Mouse (Mus musculus) MEL (cell line): Measurements from ENCODE around the gene Grhl1. TPM values are rescaled to one million over a fixed set of nuclear protein-coding genes. Genes with fewer than 3 reads are reported as not detected.

ENCODE experiments used
- DNase-seq: peaks from one replicate; pipeline ENCODE4 v3.0.0; 2011; ENCODE audit warnings: low read depth, low spot score
- H3K27ac ChIP-seq: 2 replicates; pipeline ENCODE4 v1.5.1; 2012; ENCODE audit warnings: low read depth, mild to moderate bottlenecking, control low read depth, low read length, moderate library complexity; ENCODE audit not compliant: control insufficient read depth
- H3K27me3 ChIP-seq, 2 experiments: fragments of 150-350 bp in 1 of 2; sonication (generic) in 1 of 2; 2 replicates each; pipeline ENCODE4 v1.6.1; 2012; ENCODE audit warnings: low read length in 2 of 2, mild to moderate bottlenecking in 2 of 2, improper control_type of control experiment in 1 of 2, moderate library complexity in 1 of 2; ENCODE audit not compliant: insufficient read depth in 2 of 2, control insufficient read depth in 1 of 2
- H3K36me3 ChIP-seq, 2 experiments: 2 replicates each; pipeline ENCODE4 v1.6.1; 2012 to 2014; ENCODE audit warnings: low read length in 2 of 2, improper control_type of control experiment in 1 of 2, inconsistent platforms in 1 of 2, mild to moderate bottlenecking in 1 of 2; ENCODE audit not compliant: insufficient read depth in 2 of 2, control insufficient read depth in 1 of 2
- H3K4me1 ChIP-seq, 2 experiments: fragments of 150-350 bp in 1 of 2; sonication (generic) in 1 of 2; 2 replicates each; pipeline ENCODE4 v1.6.1; 2012; ENCODE audit warnings: low read length in 2 of 2, improper control_type of control experiment in 1 of 2, mild to moderate bottlenecking in 1 of 2; ENCODE audit not compliant: insufficient read depth in 2 of 2, control insufficient read depth in 1 of 2
- H3K4me3 ChIP-seq, 2 experiments: fragments of 150-350 bp in 1 of 2; sonication (generic) in 1 of 2; 2 replicates each; pipeline ENCODE4 v1.5.1; 2012; ENCODE audit warnings: low read depth in 2 of 2, low read length in 2 of 2, mild to moderate bottlenecking in 2 of 2, moderate library complexity in 2 of 2, control low read depth in 1 of 2, improper control_type of control experiment in 1 of 2; ENCODE audit not compliant: control insufficient read depth in 1 of 2, insufficient read depth in 1 of 2
- H3K79me2 ChIP-seq: 2 replicates; pipeline ENCODE4 v1.6.1; 2012; ENCODE audit warnings: mild to moderate bottlenecking, low read length, moderate library complexity; ENCODE audit not compliant: control insufficient read depth, poor library complexity, insufficient read depth
- H3K9ac ChIP-seq: 2 replicates; pipeline ENCODE4 v1.6.1; 2012; ENCODE audit warnings: low read depth, mild to moderate bottlenecking, control low read depth, low read length, moderate library complexity; ENCODE audit not compliant: control insufficient read depth, poor library complexity, severe bottlenecking
- H3K9me3 ChIP-seq: fragments of 150-350 bp; sonication (generic); replicated peaks from 2 replicates; pipeline ENCODE4 v1.6.1; 2012; ENCODE audit warnings: mild to moderate bottlenecking, low read length, improper control_type of control experiment, moderate library complexity; ENCODE audit not compliant: insufficient read depth
- CHD1 ChIP-seq: IDR thresholded peaks from 2 replicates; pipeline ENCODE4 v1.6.1; 2012; ENCODE audit warnings: low read depth, mild to moderate bottlenecking, inconsistent platforms, low read length, improper control_type of control experiment
- CHD2 ChIP-seq: IDR thresholded peaks from 2 replicates; pipeline ENCODE4 v1.6.1; 2011; ENCODE audit warnings: low read length, improper control_type of control experiment
- CTCF ChIP-seq, 3 experiments: IDR thresholded peaks in 2 of 3; conservative IDR thresholded peaks in 1 of 3; 2 replicates each; pipeline ENCODE4 v1.5.1; 2011 to 2012; ENCODE audit warnings: low read length in 3 of 3, low read depth in 2 of 3, mild to moderate bottlenecking in 2 of 3, improper control_type of control experiment in 1 of 3, inconsistent platforms in 1 of 3, mixed read lengths in 1 of 3, moderate library complexity in 1 of 3; ENCODE audit not compliant: control insufficient read depth in 1 of 3, insufficient read depth in 1 of 3, poor library complexity in 1 of 3, severe bottlenecking in 1 of 3
- EP300 ChIP-seq, 2 experiments: IDR thresholded peaks; 2 replicates each; pipeline ENCODE4 v1.6.1; 2011; ENCODE audit warnings: improper control_type of control experiment in 2 of 2, low read length in 2 of 2, low read depth in 1 of 2, mild to moderate bottlenecking in 1 of 2
- HCFC1 ChIP-seq: IDR thresholded peaks from 2 replicates; pipeline ENCODE4 v1.6.1; 2012; ENCODE audit warnings: low read depth, mild to moderate bottlenecking, inconsistent platforms, low read length, improper control_type of control experiment, moderate library complexity
- KAT2A ChIP-seq: conservative IDR thresholded peaks from 2 replicates; pipeline ENCODE4 v1.6.1; 2012; ENCODE audit warnings: low read depth, low read length, improper control_type of control experiment, inconsistent platforms
- MAFK ChIP-seq: IDR thresholded peaks from 2 replicates; pipeline ENCODE4 v1.6.1; 2011; ENCODE audit warnings: low read depth, mild to moderate bottlenecking, low read length, improper control_type of control experiment, borderline replicate concordance
- MAX ChIP-seq: IDR thresholded peaks from 2 replicates; pipeline ENCODE4 v1.6.1; 2011; ENCODE audit warnings: low read length, improper control_type of control experiment
- MEF2A ChIP-seq: IDR thresholded peaks from 2 replicates; pipeline ENCODE4 v1.6.1; 2014; ENCODE audit warnings: low read depth, mild to moderate bottlenecking, inconsistent platforms, low read length, improper control_type of control experiment; ENCODE audit not compliant: poor library complexity, insufficient replicate concordance, severe bottlenecking; ENCODE audit errors: extremely low read depth
- NELFE ChIP-seq: IDR thresholded peaks from 2 replicates; pipeline ENCODE4 v1.6.1; 2011; ENCODE audit warnings: low read depth, low read length, improper control_type of control experiment
- POLR2A ChIP-seq, 2 experiments: IDR thresholded peaks; 2 replicates each; pipeline ENCODE4 v1.6.1; 2011 to 2012; ENCODE audit warnings: low read length in 2 of 2, mild to moderate bottlenecking in 2 of 2, control low read depth in 1 of 2, improper control_type of control experiment in 1 of 2, low read depth in 1 of 2, moderate library complexity in 1 of 2; ENCODE audit not compliant: control insufficient read depth in 1 of 2, insufficient read depth in 1 of 2, poor library complexity in 1 of 2
- POLR2AphosphoS2 ChIP-seq: IDR thresholded peaks from 2 replicates; pipeline ENCODE4 v1.6.1; 2011; ENCODE audit warnings: low read length, improper control_type of control experiment
- RAD21 ChIP-seq: IDR thresholded peaks from 2 replicates; pipeline ENCODE4 v1.6.1; 2011; ENCODE audit warnings: mild to moderate bottlenecking, low read depth, low read length, improper control_type of control experiment
- SIN3A ChIP-seq: IDR thresholded peaks from 2 replicates; pipeline ENCODE4 v1.6.1; 2012; ENCODE audit warnings: low read length, improper control_type of control experiment, inconsistent platforms
- SMC3 ChIP-seq: IDR thresholded peaks from 2 replicates; pipeline ENCODE4 v1.6.1; 2011; ENCODE audit warnings: low read depth, low read length, improper control_type of control experiment
- TAL1 ChIP-seq: IDR thresholded peaks from 2 replicates; pipeline ENCODE4 v1.6.1; 2012; ENCODE audit warnings: mild to moderate bottlenecking, inconsistent platforms, low read length, moderate library complexity, mixed read lengths
- TBP ChIP-seq: IDR thresholded peaks from 2 replicates; pipeline ENCODE4 v1.8.0; 2011; ENCODE audit warnings: low read depth, low read length, improper control_type of control experiment
- USF1 ChIP-seq: IDR thresholded peaks from 2 replicates; pipeline ENCODE4 v1.6.1; 2014; ENCODE audit warnings: low read depth, mild to moderate bottlenecking, inconsistent platforms, low read length, improper control_type of control experiment, moderate library complexity
- USF2 ChIP-seq, 2 experiments: IDR thresholded peaks; 2 replicates each; pipeline ENCODE4 v1.6.1; 2011 to 2012; ENCODE audit warnings: improper control_type of control experiment in 2 of 2, low read length in 2 of 2, borderline replicate concordance in 1 of 2, inconsistent platforms in 1 of 2, low read depth in 1 of 2, mild to moderate bottlenecking in 1 of 2; ENCODE audit not compliant: insufficient read depth in 1 of 2
- ZC3H11A ChIP-seq: IDR thresholded peaks from 2 replicates; pipeline ENCODE4 v1.6.1; 2012; ENCODE audit warnings: low read depth, mild to moderate bottlenecking, inconsistent platforms, low read length, improper control_type of control experiment
- ZKSCAN1 ChIP-seq: IDR thresholded peaks from 2 replicates; pipeline ENCODE4 v1.6.1; 2012; ENCODE audit warnings: low read depth, mild to moderate bottlenecking, inconsistent platforms, low read length, improper control_type of control experiment, moderate library complexity
- ZMIZ1 ChIP-seq: IDR thresholded peaks from 2 replicates; pipeline ENCODE4 v1.6.1; 2012; ENCODE audit warnings: low read depth, mild to moderate bottlenecking, inconsistent platforms, low read length, improper control_type of control experiment, moderate library complexity
- polyA plus RNA-seq, 2 experiments: library from polyadenylated mRNA; stranded (reverse) in 1 of 2; unstranded in 1 of 2; fragments of >175 nt in 1 of 2; fragments of >200 nt in 1 of 2; gene quantifications; 2 replicates each; pipeline versions ENCODE4 v1.2.1 to v1.2.4; 2012; ENCODE audit warnings: low replicate concordance in 2 of 2, low read depth in 1 of 2; ENCODE audit not compliant: insufficient read length in 2 of 2, insufficient read depth in 1 of 2, missing spikeins in 1 of 2
- total RNA-seq: library from RNA; depleted of rRNA; stranded (reverse); fragments of 300-350 nt; gene quantifications from 2 replicates; pipeline ENCODE4 v1.2.3, GENCODE M21; 2012

Grhl1 gene
- total and polyA plus RNA-seq, 3 experiments, result 0.50 to 1.3 TPM; not detected in 1

DNA sequence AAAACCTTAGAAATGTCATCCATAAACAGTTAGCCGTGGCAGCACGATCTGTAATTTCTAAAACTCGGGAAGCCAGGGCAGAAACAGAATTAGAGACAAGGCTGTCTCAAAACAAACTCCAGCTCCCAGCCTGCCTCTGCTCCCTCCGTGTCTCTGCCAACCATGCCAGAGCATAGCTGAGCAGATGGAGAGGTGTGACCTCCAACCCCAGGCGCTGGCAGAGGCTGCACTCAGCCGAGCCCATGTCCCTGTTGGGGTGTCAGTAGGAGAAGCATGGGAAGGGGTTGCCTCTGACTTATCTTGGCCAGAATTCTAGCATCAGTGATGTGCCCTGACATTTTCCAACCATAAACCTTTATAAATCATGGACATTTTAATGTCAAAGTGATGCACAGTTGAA, 40.5 kb downstream of the Grhl1 start:
- Histone ChIP-seq H3K36me3 (no peaks in the 10 kb centered on the region), H3K4me1 (no peaks in the 10 kb centered on the region), H3K4me3 (no peak overlapping the region), H3K79me2 (no peaks in the 10 kb centered on the region), H3K27me3 (no peaks in the 10 kb centered on the region), H3K27ac (no peak overlapping the region), H3K9me3 (no peaks in the 10 kb centered on the region), H3K9ac (no peak overlapping the region)
- TF ChIP-seq EP300 (IDR thresholded peaks at IDR 0.05; ENCODE audit: low read depth in 1 of 2, low read length in 2 of 2) (no peak), TAL1 (no peak), CTCF (IDR thresholded peaks at IDR 0.05 in 2 of 3, conservative IDR thresholded peaks at IDR 0.05 in 1 of 3; ENCODE audit: control insufficient read depth in 1 of 3, insufficient read depth in 1 of 3, low read depth in 2 of 3, low read length in 3 of 3, poor library complexity in 1 of 3, severe bottlenecking in 1 of 3) (no peak), MEF2A (no peak), MAFK (no peak), POLR2A (IDR thresholded peaks at IDR 0.05; ENCODE audit: control insufficient read depth in 1 of 2, insufficient read depth in 1 of 2, low read depth in 1 of 2, low read length in 2 of 2, poor library complexity in 1 of 2) (no peak), RAD21 (no peak), USF2 (IDR thresholded peaks at IDR 0.05; ENCODE audit: borderline replicate concordance in 1 of 2, insufficient read depth in 1 of 2, low read depth in 1 of 2, low read length in 2 of 2) (no peak), KAT2A (no peak), SIN3A (no peak), TBP (no peak), POLR2AphosphoS2 (no peak)
- DNase-seq, result no peak

DNA sequence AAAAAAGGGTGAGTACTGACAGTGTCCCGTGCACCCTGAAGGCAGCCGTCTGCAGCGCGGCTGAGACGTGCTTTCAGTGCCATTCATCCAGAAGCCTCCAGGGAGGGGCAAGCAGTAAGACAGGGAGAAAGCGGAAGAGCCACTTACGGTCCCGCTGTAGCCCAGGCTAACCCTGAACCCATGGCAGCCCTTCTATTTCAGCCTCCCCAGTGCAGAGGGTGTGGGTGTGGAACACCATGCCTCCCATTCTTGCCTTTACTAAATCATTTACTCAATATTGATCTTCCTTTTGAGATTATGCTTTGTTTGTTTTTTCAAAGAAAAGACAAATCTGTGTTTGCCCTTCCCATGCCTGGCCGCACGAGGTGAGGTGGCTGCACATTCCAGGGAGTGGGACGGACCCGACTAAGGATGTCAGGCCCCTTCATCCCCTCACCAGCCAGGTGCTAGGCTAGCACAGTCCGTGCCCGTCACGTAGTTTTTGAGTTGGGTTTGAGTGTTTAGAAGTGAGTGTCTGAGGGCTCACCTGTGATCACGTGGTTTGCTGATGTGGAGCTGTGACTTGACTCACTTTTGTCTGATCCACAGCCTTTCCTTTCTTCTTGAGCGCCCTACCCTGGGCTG, 42.5 kb downstream of the Grhl1 start:
- no peak for DNase-seq
- H3K4me3 ChIP-seq, result no peak overlapping the region
- H3K79me2 ChIP-seq, result no peaks in the 10 kb centered on the region
- H3K4me1 ChIP-seq, result no peaks in the 10 kb centered on the region
- H3K27ac ChIP-seq, result no peak overlapping the region
- no peaks in the 10 kb centered on the region for H3K27me3 ChIP-seq
- TF ChIP-seq CHD1, result no peak
- TF ChIP-seq HCFC1, result no peak
- no peak for TF ChIP-seq MAX
- no peak for TF ChIP-seq USF2 (IDR thresholded peaks at IDR 0.05; ENCODE audit: borderline replicate concordance in 1 of 2, insufficient read depth in 1 of 2, low read depth in 1 of 2, low read length in 2 of 2)
- TF ChIP-seq USF1, result no peak
- no peak for TF ChIP-seq ZMIZ1
- TF ChIP-seq TAL1, result no peak
- TF ChIP-seq RAD21, result no peak
- TF ChIP-seq CTCF (IDR thresholded peaks at IDR 0.05 in 2 of 3, conservative IDR thresholded peaks at IDR 0.05 in 1 of 3; ENCODE audit: control insufficient read depth in 1 of 3, insufficient read depth in 1 of 3, low read depth in 2 of 3, low read length in 3 of 3, poor library complexity in 1 of 3, severe bottlenecking in 1 of 3), result no peak
- no peak for TF ChIP-seq KAT2A
- TF ChIP-seq ZKSCAN1, result no peak
- no peak for TF ChIP-seq ZC3H11A
- no peak for TF ChIP-seq NELFE
- no peak for TF ChIP-seq SMC3
- TF ChIP-seq CHD2, result no peak
- no peaks in the 10 kb centered on the region for H3K9me3 ChIP-seq
- no peak overlapping the region for H3K9ac ChIP-seq
- no peaks in the 10 kb centered on the region for H3K36me3 ChIP-seq
